Mouse (Mus musculus): ENCODE measurements around the gene Srp9.

DNA sequence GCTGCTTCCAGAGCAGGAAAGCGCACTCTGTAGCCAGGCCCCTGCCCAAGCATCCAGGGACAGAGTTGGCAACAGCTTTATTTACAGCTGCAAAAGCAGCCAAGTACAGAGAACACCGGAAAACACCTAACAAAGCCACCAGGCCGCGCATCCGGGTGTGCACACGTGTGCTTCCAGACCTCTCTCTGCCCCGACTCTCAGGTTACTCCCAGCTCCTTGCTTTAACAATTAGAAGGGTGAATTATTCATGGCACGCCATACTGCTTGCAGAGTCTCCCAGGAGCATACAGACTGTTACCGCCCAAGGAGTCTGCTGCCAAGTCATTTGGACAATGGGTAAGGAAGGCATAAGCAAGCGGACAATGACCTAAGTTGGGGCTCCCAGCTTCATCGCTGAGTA lies 21.1 kb upstream of the Srp9 start:
- TF ChIP-seq GATA1 (IDR thresholded peaks at IDR 0.05; ENCODE audit: borderline replicate concordance, low read length) (no peak), FLI1 (IDR thresholded peaks at IDR 0.05; ENCODE audit: low read length) (no peak)
